Mouse (Mus musculus) neutrophil, adult 65 days (primary cell): ENCODE measurements around the gene Gm14137. TPM values are rescaled to one million over a fixed set of nuclear protein-coding genes. Genes with fewer than 3 reads are reported as not detected.

Experiments used
- total RNA-seq: library from RNA; stranded (reverse); gene quantifications from 2 replicates; pipeline ENCODE4 v1.2.4, GENCODE M21; 2023

Gene Gm14137
- not detected in 2 replicates for total RNA-seq

DNA sequence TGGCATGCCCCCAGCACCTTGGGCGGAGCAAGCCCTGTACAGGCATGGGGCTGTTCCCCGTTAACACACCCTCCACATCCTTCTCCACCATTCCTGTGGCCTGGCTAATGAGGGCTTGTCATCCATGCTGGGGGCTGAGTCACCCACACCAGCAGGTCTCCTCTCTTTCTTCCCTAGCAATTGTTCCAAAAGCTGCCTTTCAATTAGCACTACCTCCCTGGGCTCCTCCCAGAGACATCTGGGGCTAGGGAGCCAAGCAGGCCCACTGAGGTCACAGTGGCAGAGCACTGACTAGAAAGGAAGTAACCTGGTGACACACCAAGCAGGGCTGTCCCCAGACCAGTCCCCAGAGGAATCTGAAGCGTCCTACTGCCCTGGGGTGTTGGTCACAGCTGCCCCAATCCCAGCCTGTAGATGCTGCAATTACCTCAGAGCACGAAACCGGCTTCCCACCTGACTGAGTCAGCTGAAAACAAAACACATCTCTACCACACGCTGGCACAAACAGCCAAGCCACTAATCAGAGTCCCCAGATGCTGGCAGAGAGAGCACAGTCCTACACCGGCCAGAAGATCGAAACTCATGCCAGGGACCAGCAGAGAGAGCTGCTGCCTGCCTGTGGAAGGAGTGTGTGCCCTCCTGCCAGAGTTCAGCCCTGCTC, at the start of gene Gm14137:
Gene Gm14137 (plus strand): TSS at position 519 of the 661 bp plus-strand sequence.

DNA sequence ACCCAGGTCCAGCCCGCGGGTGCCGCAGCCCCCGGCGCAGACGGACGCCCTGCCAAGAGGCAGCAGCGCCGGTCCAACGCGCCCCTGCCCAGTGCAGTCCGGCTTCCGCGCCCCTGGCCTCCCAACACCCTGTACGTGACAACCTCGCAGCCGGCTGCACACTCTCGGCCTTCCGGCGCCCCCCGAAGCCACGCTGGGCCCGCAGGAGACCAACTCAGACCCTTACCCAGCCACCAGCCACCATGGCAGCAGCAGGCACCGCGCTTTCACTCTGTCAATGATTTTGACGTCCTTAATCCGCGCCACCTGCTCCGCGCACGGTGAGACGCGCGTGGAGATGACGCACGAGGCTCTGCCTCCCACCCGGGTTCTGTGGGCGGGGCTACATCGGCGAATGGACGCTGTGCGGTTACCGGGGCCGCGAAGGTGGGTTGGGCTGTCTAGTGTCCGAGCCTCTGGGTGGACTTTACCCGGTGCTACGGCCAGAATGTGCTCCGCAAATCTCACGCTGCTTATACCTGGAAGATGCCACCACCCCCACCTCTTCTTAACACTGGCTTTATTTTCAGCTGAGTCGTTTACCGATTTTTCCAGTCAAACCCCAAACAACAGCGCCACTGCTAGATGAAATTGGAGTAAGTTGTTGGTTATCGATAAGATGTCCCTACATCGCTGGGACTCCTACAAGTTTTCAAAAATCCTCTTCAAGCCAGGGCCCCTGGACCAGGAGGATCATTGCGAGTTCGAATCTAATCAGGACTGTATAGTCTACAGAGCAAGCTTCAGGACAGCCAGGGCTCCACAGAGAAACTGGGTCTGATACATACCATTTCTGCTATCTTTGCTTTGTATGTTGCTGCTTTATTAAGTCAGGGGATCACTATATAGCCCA, 17.4 kb upstream of the Gm14137 start, which contains the start of gene Rmdn3:
Gene Rmdn3 (minus strand): TSS at position 354 of the 892 bp plus-strand sequence.

DNA sequence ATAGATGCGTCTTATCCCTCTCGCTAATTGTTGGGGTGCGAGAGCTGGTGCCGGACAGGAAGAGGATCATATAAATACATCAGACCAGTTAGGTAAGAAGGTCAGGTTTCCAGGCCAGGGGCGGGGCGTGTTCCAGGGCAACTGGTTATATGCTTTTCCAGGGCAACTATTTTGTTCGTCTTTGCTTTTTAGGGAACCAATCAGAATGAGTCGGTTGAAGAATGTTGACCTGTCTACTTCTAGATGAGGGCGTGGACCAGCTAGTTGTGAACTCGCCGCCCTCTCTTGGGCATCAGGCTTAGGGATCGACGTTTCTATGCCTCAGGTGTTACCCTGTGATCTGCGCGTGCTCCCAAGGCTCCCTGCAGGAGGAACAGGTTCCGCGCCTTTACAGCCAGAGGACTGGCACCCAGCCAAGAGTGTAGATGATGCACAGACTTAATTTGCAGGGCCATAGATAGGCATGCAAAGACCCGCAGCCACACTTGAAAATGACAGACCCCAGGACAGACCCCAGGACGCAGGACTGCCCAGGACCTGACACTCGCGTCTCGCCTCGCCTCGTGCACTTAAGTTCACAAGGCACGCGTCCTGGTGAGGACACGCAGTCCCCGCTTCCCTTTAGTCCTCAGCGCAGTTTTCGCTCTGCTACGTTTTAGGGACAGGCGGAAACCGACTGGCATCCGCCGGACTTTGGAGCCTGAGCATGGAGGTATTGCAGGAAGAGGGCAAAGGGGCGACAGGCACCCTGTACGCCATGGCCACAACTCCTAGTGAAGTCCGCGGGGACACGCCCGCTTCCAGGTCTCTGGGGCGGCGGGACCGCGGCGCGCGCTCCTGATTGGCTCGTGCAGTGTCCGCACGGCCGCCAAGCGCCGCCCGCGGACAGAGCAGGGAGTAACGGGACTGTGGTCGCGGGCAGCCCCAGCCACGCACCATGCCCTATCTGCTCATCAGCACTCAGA, 7.1 kb upstream of the Gm14137 start, which contains the start of gene Gchfr:
Gene Gchfr (plus strand): TSS at position 873 of the 965 bp plus-strand sequence.

DNA sequence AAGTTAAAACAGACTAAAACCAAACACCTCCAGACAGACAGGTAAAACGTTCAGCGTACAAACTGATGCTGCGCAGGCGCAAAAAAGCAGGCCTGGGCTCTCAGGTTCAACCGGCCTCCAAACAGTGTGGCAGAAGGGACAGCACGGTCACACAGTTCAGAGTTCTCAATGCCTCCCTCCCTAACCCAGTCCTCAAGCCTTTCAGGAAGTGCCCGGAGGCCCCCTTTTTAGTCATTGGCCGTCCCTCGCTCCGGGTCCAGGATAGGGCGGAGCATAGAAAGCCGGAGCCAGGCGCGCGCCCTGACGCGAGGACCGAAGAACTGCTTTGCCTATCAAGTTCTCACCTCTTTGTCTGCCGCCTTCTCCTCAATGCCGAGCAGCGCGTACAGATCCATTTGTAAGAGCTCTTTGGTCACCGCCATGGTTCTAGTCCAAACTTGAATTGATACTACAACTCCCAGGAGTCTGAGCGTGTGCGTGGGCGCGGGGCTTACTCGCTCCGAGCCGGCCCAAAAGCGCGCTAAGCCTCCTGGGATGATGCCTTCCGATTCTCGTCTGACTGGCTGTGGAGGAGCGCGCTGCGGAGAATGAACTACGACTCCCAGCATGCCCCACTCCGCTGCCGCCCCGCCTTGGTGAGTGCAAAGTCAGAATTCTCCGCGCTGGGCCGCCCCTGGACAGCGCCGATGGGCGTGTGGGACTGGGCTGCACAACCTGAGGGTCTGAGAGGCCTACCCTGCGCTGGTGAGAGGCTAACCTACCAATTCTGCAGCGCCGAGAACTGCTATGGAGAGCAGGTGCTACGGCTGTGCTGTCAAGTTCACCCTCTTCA, 34.3 kb downstream of the Gm14137 start, which contains the start of the genes Zfyve19 and Dnajc17:
Gene Zfyve19 (plus strand): TSS at position 274 of the 832 bp plus-strand sequence.
Gene Dnajc17 (minus strand): TSS at position 452 of the 832 bp plus-strand sequence.

Other genes starting within 250 kb of the Gm14137 start
- gene Chst14, start 248.0 kb upstream of the Gm14137 start, total RNA-seq: 1.7 and 3.0 TPM in 2 replicates
- gene Ccdc32, start 145.1 kb upstream of the Gm14137 start, total RNA-seq: 6.3 and 6.8 TPM in 2 replicates
- 3.6 and 4.0 TPM in 2 replicates for gene Rpusd2, start 139.7 kb upstream of the Gm14137 start, total RNA-seq
- 20.4 and 21.8 TPM in 2 replicates for gene Knl1, start 127.4 kb upstream of the Gm14137 start, total RNA-seq
- 9.0 and 9.3 TPM in 2 replicates for gene Rad51, start 61.7 kb upstream of the Gm14137 start, total RNA-seq
- 11.5 and 14.7 TPM in 2 replicates for gene Rmdn3, start 17.5 kb upstream of the Gm14137 start, total RNA-seq
- not detected in 2 replicates for gene Gchfr, start 6.7 kb upstream of the Gm14137 start, total RNA-seq
- gene Zfyve19, start 34.1 kb downstream of the Gm14137 start, total RNA-seq: 12.7 and 17.5 TPM in 2 replicates
- gene Dnajc17, start 34.3 kb downstream of the Gm14137 start, total RNA-seq: 10.9 and 14.6 TPM in 2 replicates
- gene Ppp1r14d, start 55.4 kb downstream of the Gm14137 start, total RNA-seq: not detected in 2 replicates
- gene Spint1, start 62.9 kb downstream of the Gm14137 start, total RNA-seq: not detected in 2 replicates
- gene Rhov, start 96.8 kb downstream of the Gm14137 start, total RNA-seq: 55.2 and 64.4 TPM in 2 replicates
- 57.7 and 82.3 TPM in 2 replicates for gene Vps18, start 114.2 kb downstream of the Gm14137 start, total RNA-seq
- 0.48 and 1.4 TPM in 2 replicates for gene Dll4, start 151.3 kb downstream of the Gm14137 start, total RNA-seq
- gene Chac1, start 176.7 kb downstream of the Gm14137 start, total RNA-seq: 6.4 and 7.9 TPM in 2 replicates